Mouse (Mus musculus) CH12.LX (cell line): ENCODE data around the gene Gm7971. TPM values are rescaled to one million over a fixed set of nuclear protein-coding genes. Genes with fewer than 3 reads are reported as not detected.
"Not testable (repeated sequence)": the region's sequence is repeated elsewhere in the genome, so short reads cannot be mapped to it uniquely, and the experiment has no call there.

ENCODE experiments used
- DNase-seq: peaks from one replicate; pipeline ENCODE4 v3.0.0-alpha.2; 2013; ENCODE audit errors: extremely low read depth
- H3K27ac ChIP-seq: 2 replicates; pipeline ENCODE4 v1.5.1; 2012; ENCODE audit warnings: low read depth, mild to moderate bottlenecking, control low read depth, moderate library complexity; ENCODE audit not compliant: insufficient read depth
- H3K27me3 ChIP-seq: replicated peaks from 2 replicates; pipeline ENCODE3; 2012; ENCODE audit warnings: inconsistent platforms
- H3K36me3 ChIP-seq, 2 experiments: replicated peaks in 1 of 2; 2 replicates each; pipeline versions ENCODE3 to v1.6.1; 2012; ENCODE audit warnings: inconsistent platforms in 1 of 2, low read length in 1 of 2, mild to moderate bottlenecking in 1 of 2, mixed read lengths in 1 of 2, moderate library complexity in 1 of 2; ENCODE audit not compliant: control insufficient read depth in 1 of 2, insufficient read depth in 1 of 2
- H3K4me1 ChIP-seq, 2 experiments: 2 replicates each; pipeline ENCODE4 v1.6.1; 2012; ENCODE audit warnings: inconsistent platforms in 1 of 2, moderate library complexity in 1 of 2; ENCODE audit not compliant: insufficient read depth in 2 of 2, control insufficient read depth in 1 of 2
- H3K4me2 ChIP-seq: 2 replicates; pipeline ENCODE4 v1.6.1; 2012; ENCODE audit warnings: low read depth, mild to moderate bottlenecking, control low read depth; ENCODE audit not compliant: poor library complexity, insufficient read depth, severe bottlenecking
- H3K4me3 ChIP-seq, 3 experiments: fragments of 150-350 bp in 1 of 3; sonication (generic) in 1 of 3; replicated peaks in 1 of 3; 2 replicates each; pipeline versions ENCODE3 to v1.5.1; 2011 to 2012; ENCODE audit warnings: low read depth in 2 of 3, low read length in 2 of 3, mild to moderate bottlenecking in 2 of 3, moderate library complexity in 2 of 3, control low read depth in 1 of 3, improper control_type of control experiment in 1 of 3, inconsistent platforms in 1 of 3, mixed read lengths in 1 of 3; ENCODE audit not compliant: poor library complexity in 1 of 3
- H3K79me2 ChIP-seq: replicated peaks from 2 replicates; pipeline ENCODE4 v1.6.1; 2012; ENCODE audit warnings: mild to moderate bottlenecking, moderate library complexity; ENCODE audit not compliant: control insufficient read depth, poor library complexity, insufficient read depth, severe bottlenecking; ENCODE audit errors: extremely low read depth
- H3K9ac ChIP-seq: 2 replicates; pipeline ENCODE4 v1.6.1; 2012; ENCODE audit warnings: low read depth, mild to moderate bottlenecking, control low read depth, moderate library complexity; ENCODE audit not compliant: insufficient read depth
- H3K9me3 ChIP-seq: replicated peaks from 2 replicates; pipeline ENCODE3; 2012; ENCODE audit warnings: low read length, inconsistent platforms, mixed read lengths
- dilution Hi-C: fragments of 300-500 bp; cut with MboI; formaldehyde crosslinking; loops from 2 replicates; pipeline ENCODE4 v1.14.3; 2020; ENCODE audit warnings: low sequenced_read_pairs; ENCODE audit not compliant: extremely low pct_unique_long_range_greater_than_20kb, extremely low pct_ligation_motif_present
- in situ Hi-C: fragments of 300-500 bp; cut with MboI; formaldehyde crosslinking; loops from 3 replicates; pipeline ENCODE4 v1.14.3; 2019; ENCODE audit warnings: low sequenced_read_pairs, low pct_ligation_motif_present, low pct_unique_long_range_greater_than_20kb, mixed read lengths
- polyA plus RNA-seq: library from polyadenylated mRNA; unstranded; fragments of >175 nt; gene quantifications from 2 replicates; pipeline ENCODE4 v1.2.1, GENCODE M21; 2012; ENCODE audit warnings: low read depth; ENCODE audit not compliant: insufficient read length
- total RNA-seq, 2 experiments: library from RNA; depleted of rRNA; stranded (reverse); fragments of 300-350 nt in 1 of 2; fragments of >200 nt in 1 of 2; gene quantifications; 2 replicates each; pipeline ENCODE4 v1.2.3; 2012 to 2014

Gm7971 gene
- total RNA-seq (2012; rRNA removed) (not detected in 2 replicates), total RNA-seq (2014; rRNA removed) (not detected in 2 replicates), polyA plus RNA-seq (not detected in 2 replicates)

DNA sequence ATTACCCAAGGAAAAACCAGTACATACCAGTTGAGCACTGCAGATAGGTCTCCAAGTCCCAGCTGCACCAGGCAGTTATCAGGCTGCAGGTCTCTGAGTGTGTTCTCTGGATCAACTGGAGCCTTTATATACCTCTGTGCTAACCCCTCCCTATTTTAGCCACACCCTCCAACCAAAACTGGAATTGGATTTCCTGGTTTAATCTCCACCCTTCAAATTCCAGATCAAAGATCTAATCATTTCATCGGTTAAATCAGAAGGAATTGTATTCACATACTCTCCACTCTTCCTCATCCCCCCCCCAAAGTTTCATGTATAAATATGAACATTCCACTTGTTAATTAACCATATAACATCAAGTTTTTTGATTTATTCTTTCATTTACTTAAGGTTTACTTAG lies at the start of gene Gm7971:
Gene Gm7971 (minus strand): TSS at position 101 of the 400 bp plus-strand sequence.
- H3K4me1 ChIP-seq, H3K79me2 ChIP-seq, DNase-seq, H3K4me2 ChIP-seq, H3K36me3 ChIP-seq, H3K9ac ChIP-seq, H3K9me3 ChIP-seq, H3K27me3 ChIP-seq, H3K4me3 ChIP-seq, dilution Hi-C loops, H3K27ac ChIP-seq, in situ Hi-C loops: not testable (repeated sequence)

Other genes with a start within 250 kb of the Gm7971 start
- not detected in 2 replicates for gene D5Ertd577e, start 138.1 kb downstream of the Gm7971 start, total RNA-seq (2012; rRNA removed)
- gene D5Ertd577e, start 138.1 kb downstream of the Gm7971 start, total RNA-seq (2014; rRNA removed) = not detected in 2 replicates
- gene D5Ertd577e, start 138.1 kb downstream of the Gm7971 start, polyA plus RNA-seq = not detected in 2 replicates
- not detected in 2 replicates for gene Gm3286, start 84.1 kb downstream of the Gm7971 start, total RNA-seq (2012; rRNA removed)
- gene Gm3286, start 84.1 kb downstream of the Gm7971 start, total RNA-seq (2014; rRNA removed) = not detected in 2 replicates
- gene Gm3286, start 84.1 kb downstream of the Gm7971 start, polyA plus RNA-seq = not detected in 2 replicates
- gene Gm7978, start 141.3 kb upstream of the Gm7971 start, total RNA-seq (2012; rRNA removed) = not detected in 2 replicates
- not detected in 2 replicates for gene Gm7978, start 141.3 kb upstream of the Gm7971 start, total RNA-seq (2014; rRNA removed)
- gene Gm7978, start 141.3 kb upstream of the Gm7971 start, polyA plus RNA-seq = not detected in 2 replicates
- gene Gm7982, start 147.1 kb upstream of the Gm7971 start, total RNA-seq (2012; rRNA removed) = not detected in 2 replicates
- gene Gm7982, start 147.1 kb upstream of the Gm7971 start, total RNA-seq (2014; rRNA removed) = not detected in 2 replicates
- gene Gm7982, start 147.1 kb upstream of the Gm7971 start, polyA plus RNA-seq = not detected in 2 replicates
- gene E330014E10Rik, start 181.1 kb upstream of the Gm7971 start, total RNA-seq (2012; rRNA removed) = not detected in 2 replicates
- not detected in 2 replicates for gene E330014E10Rik, start 181.1 kb upstream of the Gm7971 start, total RNA-seq (2014; rRNA removed)
- gene E330014E10Rik, start 181.1 kb upstream of the Gm7971 start, polyA plus RNA-seq = not detected in 2 replicates